Mouse (Mus musculus): ENCODE measurements around the gene Atp6v1e1. TPM values are rescaled to one million over a fixed set of nuclear protein-coding genes. Genes with fewer than 3 reads are reported as not detected.

The Atp6v1e1 gene
- total RNA-seq, 1 experiment from 2014 or later = 469 TPM

DNA sequence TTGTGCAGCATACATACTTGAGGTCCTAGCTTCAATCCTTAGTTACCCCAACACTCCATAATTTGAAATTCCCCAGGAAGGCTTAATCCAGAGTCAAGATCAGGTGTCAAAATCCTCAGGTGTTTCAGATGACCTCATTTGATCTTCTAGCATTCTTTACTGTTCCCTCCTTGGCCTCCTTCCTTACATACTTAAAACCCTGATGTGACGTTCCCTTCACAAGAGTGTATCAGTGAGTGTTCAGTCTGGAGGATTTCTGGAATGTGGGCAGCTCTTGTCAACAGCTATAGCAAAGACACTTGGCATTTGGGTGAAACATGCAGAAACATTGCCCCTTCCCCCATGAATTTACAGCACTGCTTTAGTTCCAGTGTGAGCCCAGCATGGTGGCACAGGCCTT lies 52.6 kb downstream of the Atp6v1e1 start:
- DNase-seq = no peak

DNA sequence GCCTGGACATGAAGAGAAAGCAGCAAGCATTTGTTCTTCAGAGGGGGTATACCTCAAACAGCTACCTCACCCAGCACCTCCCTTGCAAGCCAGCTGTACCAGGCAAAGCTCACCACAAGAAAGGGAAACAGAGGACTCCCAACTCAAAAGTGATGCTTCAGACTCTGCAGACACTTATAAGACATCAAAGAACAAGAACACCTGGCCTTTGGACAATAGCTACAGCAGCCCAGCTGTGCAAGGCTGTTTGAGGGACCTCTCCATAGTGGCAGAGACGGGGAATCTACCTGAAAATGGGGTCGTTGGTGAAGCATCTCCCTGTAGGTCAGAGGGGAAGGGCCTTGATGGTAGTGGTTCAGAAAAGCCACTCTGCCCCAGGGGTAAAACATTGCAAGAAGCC lies 61.4 kb downstream of the Atp6v1e1 start:
- DNase-seq = no peak

DNA sequence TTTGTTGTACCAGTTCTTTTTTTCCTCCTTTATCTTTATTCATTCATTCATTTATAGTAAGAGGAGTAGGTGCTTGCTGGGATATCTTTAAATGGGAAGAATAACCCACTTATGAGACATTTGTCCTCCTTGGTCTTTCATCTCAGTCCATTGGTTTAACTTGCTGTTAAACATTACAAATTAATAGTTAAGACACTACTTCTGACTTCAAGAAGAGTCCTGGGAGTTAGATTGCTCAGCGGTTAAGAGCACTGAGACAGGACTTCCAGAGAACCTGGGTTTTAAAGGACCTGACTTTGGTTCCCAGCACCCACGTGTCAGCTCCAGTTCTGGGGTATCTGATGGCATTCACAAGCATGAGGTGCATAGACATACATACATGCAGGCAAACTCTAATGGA lies 76.2 kb downstream of the Atp6v1e1 start:
- no peak for DNase-seq

Small RNAs within 50 kb of the gene (microRNA-seq; reads per million reads assigned to microRNA genes)
- 0 reads per million in 2 experiments for gene Gm25193

Other genes starting within 250 kb of the Atp6v1e1 start
- gene Cecr2, start 156.4 kb downstream of the Atp6v1e1 start, total RNA-seq (2021) = 11.3 and 12.9 TPM in 2 replicates
- 0.33 TPM in 1 of 2 replicates, not detected in the other for gene Slc25a18, start 49.2 kb downstream of the Atp6v1e1 start, total RNA-seq (2021)
- 56.4 and 66.0 TPM in 2 replicates for gene Bcl2l13, start 13.4 kb upstream of the Atp6v1e1 start, total RNA-seq (2021)
- 6.5 and 8.4 TPM in 2 replicates for gene Bid, start 94.1 kb upstream of the Atp6v1e1 start, total RNA-seq (2021)

Data from adrenal gland, postnatal 25 days (tissue).